Mouse (Mus musculus) liver, postnatal 0 days (tissue): ENCODE measurements around the gene Pcbp4.

ENCODE experiments used
- CTCF ChIP-seq: sonication (generic); IDR thresholded peaks from 2 replicates; pipeline ENCODE4 v1.5.1; 2016; ENCODE audit warnings: antibody characterized with exemption, low read depth
- EP300 ChIP-seq: IDR thresholded peaks from 2 replicates; pipeline ENCODE4 v1.6.1; 2016; ENCODE audit warnings: antibody characterized with exemption, low read depth, mild to moderate bottlenecking

GRCm38 (mm10) chr9:106483136-106483535 is 30.0 kb downstream of the Pcbp4 start:
- TF ChIP-seq EP300 (no peak), CTCF (no peak)
